Mouse (Mus musculus) ovary, adult 2 months (tissue): ENCODE measurements around the gene Clptm1. TPM values are rescaled to one million over a fixed set of nuclear protein-coding genes. Genes with fewer than 3 reads are reported as not detected.

Experiments used
- polyA plus RNA-seq: library from polyadenylated mRNA; depleted of rRNA; stranded (reverse); fragments of >200 nt; gene quantifications from 2 replicates; pipeline ENCODE4 v1.2.3, GENCODE M21; 2012; rRNA removed

Gene Clptm1
- 131 and 152 TPM in 2 replicates for polyA plus RNA-seq

DNA sequence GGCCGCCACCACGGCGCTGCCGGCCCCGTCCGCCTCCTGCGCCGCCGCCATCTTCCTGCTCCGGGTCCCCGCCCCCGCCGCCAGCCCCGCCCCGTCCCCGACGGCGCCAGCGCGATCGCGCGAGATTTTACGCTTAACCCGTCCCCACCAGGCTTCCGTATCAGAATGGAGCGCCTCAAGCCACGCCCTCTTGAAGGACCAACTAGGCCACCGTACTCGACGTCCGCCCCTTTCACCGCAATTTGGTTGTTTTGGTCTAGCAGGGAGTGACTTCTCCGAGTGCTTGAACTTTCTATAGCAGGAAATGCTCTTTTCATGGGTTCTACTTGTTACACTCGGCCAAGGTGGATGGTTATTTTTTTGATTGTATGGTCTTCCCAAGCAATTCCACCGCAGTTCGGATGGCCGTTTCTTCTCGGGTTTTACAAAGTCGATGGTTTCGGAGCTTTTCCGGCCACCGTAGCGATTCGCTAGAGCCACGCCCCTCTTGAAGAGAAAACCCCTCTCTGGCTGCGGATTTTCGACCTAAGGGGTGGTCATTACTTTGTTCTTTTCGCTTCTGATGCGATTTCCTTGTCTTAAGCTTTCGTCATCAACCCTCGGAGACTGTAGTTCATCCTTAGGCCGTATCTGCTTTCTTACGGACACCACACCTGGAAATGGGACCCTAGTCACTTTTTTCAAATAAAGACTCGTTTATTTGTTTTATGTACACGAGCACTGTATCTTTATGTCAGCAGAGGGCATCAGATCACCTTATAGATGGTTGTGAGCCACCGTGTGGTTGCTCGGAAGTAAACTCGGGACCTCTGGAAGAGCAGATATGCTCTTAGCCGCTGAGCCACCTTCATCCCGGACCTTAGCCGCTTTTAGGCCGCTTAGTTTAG is at the start of gene Clptm1:
Gene Clptm1 (minus strand): TSS at position 79 of the 887 bp plus-strand sequence.

DNA sequence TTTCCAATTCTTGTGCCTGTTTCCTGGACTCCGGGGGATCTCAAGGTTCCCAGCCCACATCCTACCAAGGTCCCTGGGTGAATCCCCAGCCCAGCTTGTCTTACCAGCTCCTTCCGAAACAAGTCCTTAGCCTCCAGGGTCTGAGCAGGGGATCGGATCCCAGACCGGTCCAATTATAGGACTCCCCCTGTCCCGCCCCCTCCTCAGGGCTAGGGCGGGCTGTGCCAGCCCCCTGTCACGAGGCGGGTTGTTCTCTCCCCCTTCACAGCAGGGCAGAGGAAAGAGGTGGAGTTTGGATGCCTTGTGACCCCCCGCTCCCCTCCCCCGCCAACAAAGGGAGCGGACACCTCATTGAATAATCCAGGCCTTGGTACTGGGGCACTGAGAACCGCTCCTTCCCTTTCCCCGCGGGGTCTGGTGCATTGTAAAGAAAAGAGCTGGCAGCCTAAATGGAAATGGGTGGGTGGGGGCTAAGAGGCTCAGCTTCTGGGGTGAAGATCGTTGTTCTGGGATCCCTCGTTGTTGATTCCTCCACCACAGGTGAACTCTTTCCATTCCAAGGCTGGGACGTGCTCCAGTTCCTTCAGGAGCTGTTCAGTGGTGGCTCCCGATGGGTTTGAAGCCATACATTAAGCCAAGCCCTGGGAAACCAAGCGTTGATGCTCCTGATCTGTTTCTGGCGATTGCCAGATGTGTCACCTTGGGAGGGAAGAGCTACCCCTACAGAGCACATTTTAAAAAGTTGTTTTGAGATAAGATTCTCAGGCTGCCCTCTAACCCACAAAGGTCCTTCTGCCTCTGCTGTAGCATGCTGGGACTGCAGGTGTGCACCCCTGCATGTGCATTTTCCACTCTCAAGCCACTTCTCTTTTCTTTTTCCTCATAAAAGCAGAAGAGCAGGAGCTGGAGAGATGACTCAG is 34.3 kb upstream of the Clptm1 start, which contains the start of gene Apoe:
Gene Apoe (minus strand): TSS at position 282 of the 920 bp plus-strand sequence.

DNA sequence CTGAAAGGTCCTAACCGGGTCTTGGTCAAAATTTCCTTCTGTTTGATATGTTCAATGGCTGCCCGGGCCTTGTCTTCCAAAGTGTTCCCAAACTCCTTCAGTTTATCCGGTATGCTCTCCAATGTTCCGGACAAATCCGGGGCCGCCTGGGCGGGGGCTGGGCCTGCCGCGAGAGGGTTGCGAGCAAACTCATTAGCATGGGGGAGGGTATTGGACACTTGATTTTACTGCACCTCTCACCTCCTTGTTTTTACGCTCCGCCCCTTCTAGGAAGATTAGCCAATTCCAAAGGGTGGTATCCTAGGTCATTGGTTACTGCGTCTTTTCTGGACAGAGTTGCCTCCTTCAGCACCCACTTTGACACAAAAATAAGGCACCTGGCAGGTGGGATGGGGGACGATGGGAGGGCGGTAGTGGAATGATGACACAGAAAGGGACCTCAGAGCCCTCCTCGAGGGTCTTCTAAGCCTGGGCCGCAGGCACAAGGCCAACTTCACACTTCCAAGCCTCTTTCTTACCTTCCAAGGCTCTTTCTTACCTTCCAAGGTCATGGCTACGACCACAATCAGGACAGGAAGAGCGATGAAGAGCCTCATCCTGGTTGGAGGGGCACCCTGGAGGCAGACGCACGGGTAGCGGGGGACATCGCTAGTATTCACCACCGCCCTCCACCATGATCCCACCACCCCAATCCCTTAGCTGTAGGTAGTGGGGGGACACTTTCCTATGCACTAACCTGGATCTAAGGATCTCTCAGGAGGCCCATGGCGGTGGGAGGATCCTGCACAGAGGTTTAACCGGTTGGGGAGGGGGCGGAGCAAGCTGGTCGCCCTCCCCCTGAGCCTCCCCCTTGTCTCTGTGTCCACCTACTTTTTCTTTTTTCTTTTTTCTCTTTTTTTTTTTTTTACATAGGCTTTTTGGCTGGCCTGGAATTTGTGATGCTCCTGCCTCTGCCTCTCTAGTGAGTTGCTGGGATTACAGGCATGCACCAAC is 27.3 kb upstream of the Clptm1 start, which contains the start of gene Apoc1:
Gene Apoc1 (minus strand): TSS at position 788 of the 993 bp plus-strand sequence.

GRCm38 (mm10) chr7:19681202-19681694 is 16.4 kb upstream of the Clptm1 start, which contains the start of the genes Gm44805 and Apoc4:
TSS of gene Gm44805 (minus strand) at chr7:19681423.
TSS of gene Apoc4 (minus strand) at chr7:19681479.

GRCm38 (mm10) chr7:19677872-19678271 is 13.0 kb upstream of the Clptm1 start, which contains the start of gene Apoc2:
TSS of gene Apoc2 (minus strand) at chr7:19677941.

GRCm38 (mm10) chr7:19629361-19629734 is 35.5 kb downstream of the Clptm1 start, which contains the start of gene Relb:
TSS of gene Relb (minus strand) at chr7:19629438.

GRCm38 (mm10) chr7:19603849-19604605 is 60.8 kb downstream of the Clptm1 start, which contains the start of gene Clasrp:
TSS of gene Clasrp (minus strand) at chr7:19604486.

Other genes with a start within 250 kb of the Clptm1 start
- 56.2 and 68.8 TPM in 2 replicates for gene Mark4, start 206.2 kb downstream of the Clptm1 start, polyA plus RNA-seq
- 14.5 and 14.7 TPM in 2 replicates for gene Exoc3l2, start 201.7 kb downstream of the Clptm1 start, polyA plus RNA-seq
- gene Bloc1s3, start 156.7 kb downstream of the Clptm1 start, polyA plus RNA-seq: 23.3 and 32.2 TPM in 2 replicates
- gene Trappc6a, start 156.6 kb downstream of the Clptm1 start, polyA plus RNA-seq: 122 and 123 TPM in 2 replicates
- gene Nkpd1, start 147.2 kb downstream of the Clptm1 start, polyA plus RNA-seq: 1.3 and 1.9 TPM in 2 replicates
- gene Ppp1r37, start 102.0 kb downstream of the Clptm1 start, polyA plus RNA-seq: 147 and 159 TPM in 2 replicates
- gene Zfp296, start 87.7 kb downstream of the Clptm1 start, polyA plus RNA-seq: 15.2 and 16.3 TPM in 2 replicates
- 230 and 252 TPM in 2 replicates for gene Gemin7, start 87.4 kb downstream of the Clptm1 start, polyA plus RNA-seq
- 248 and 417 TPM in 2 replicates for gene Clasrp, start 60.5 kb downstream of the Clptm1 start, polyA plus RNA-seq
- gene Relb, start 35.6 kb downstream of the Clptm1 start, polyA plus RNA-seq: 34.7 and 48.6 TPM in 2 replicates
- gene Apoc2, start 12.9 kb upstream of the Clptm1 start, polyA plus RNA-seq: 1.2 and 3.3 TPM in 2 replicates
- not detected in 2 replicates for gene Gm44805, start 16.4 kb upstream of the Clptm1 start, polyA plus RNA-seq
- gene Apoc4, start 16.4 kb upstream of the Clptm1 start, polyA plus RNA-seq: 2.4 and 7.3 TPM in 2 replicates
- 3.8 and 11.0 TPM in 2 replicates for gene Apoc1, start 27.6 kb upstream of the Clptm1 start, polyA plus RNA-seq
- gene Apoe, start 34.2 kb upstream of the Clptm1 start, polyA plus RNA-seq: 3,327 and 3,331 TPM in 2 replicates
- gene Tomm40, start 50.4 kb upstream of the Clptm1 start, polyA plus RNA-seq: 131 and 143 TPM in 2 replicates
- 136 and 141 TPM in 2 replicates for gene Nectin2, start 85.5 kb upstream of the Clptm1 start, polyA plus RNA-seq
- 233 and 256 TPM in 2 replicates for gene Bcam, start 106.0 kb upstream of the Clptm1 start, polyA plus RNA-seq
- gene Cblc, start 131.8 kb upstream of the Clptm1 start, polyA plus RNA-seq: 8.6 and 11.5 TPM in 2 replicates
- 78.2 and 94.4 TPM in 2 replicates for gene Bcl3, start 157.7 kb upstream of the Clptm1 start, polyA plus RNA-seq
- gene Gm19345, start 187.0 kb upstream of the Clptm1 start, polyA plus RNA-seq: 0.49 and 0.91 TPM in 2 replicates
- 0.15 and 0.31 TPM in 2 replicates for gene Ceacam16, start 196.3 kb upstream of the Clptm1 start, polyA plus RNA-seq
- gene Ceacam19, start 222.9 kb upstream of the Clptm1 start, polyA plus RNA-seq: 0.15 TPM in 2 replicates